In genomic region chr15:102243229-102244190, GRCm38 (mm10) we compare ENCODE assay signal across 8 mouse cellular contexts. TPM values are rescaled to one million over a fixed set of nuclear protein-coding genes. Genes with fewer than 3 reads are reported as not detected.
DNase-seq lines count a peak whose midpoint lies in the region; ATAC-seq and TF ChIP-seq lines count a peak whose summit lies in the region.

No protein-coding gene starts in this region.

- H3K9ac ChIP-seq in forebrain, embryonic 12.5 days, result 0 out of 2 replicates have a peak overlapping the region, but pooled peaks have one; percentile 29
- H3K9ac ChIP-seq in hindbrain, embryonic 15.5 days, result no peak overlapping the region
- H3K9ac ChIP-seq in liver, embryonic 14.5 days (replicated peaks), result no peak overlapping the region
- peak overlapping the region; percentile 60 for H3K9ac ChIP-seq in neural tube, embryonic 13.5 days

- peak; percentile 95 for DNase-seq in 416B (ENCODE audit: low read depth)
- DNase-seq in Muller cell, postnatal 12 days (ENCODE audit: inconsistent ontology term), result peak; percentile 73
- no peak for DNase-seq in liver, embryonic 14.5 days (ENCODE audit: low read depth in 3 of 3, low spot score in 3 of 3)
- no peak for DNase-seq in layer of hippocampus, adult 18-20 months (ENCODE audit: low spot score in 2 of 2)
- no peak for DNase-seq in testis, postnatal 14 days (ENCODE audit: low spot score)

- peaks cover 49% of the 10 kb centered on the region for H3K4me1 ChIP-seq in forebrain, embryonic 12.5 days
- H3K4me1 ChIP-seq in hindbrain, embryonic 15.5 days (replicated peaks), result peaks cover 48% of the 10 kb centered on the region
- peaks cover 0 to 15% of the 10 kb centered on the region in 2 experiments; a peak in 2 of 4 replicates for H3K4me1 ChIP-seq in liver, embryonic 14.5 days (replicated peaks; ENCODE audit: control insufficient read depth in 2 of 2, insufficient read depth in 2 of 2, low read length in 1 of 2)
- peaks cover 56% of the 10 kb centered on the region for H3K4me1 ChIP-seq in neural tube, embryonic 13.5 days (replicated peaks)

- H3K4me2 ChIP-seq in forebrain, embryonic 12.5 days, result peak overlapping the region; percentile 31
- H3K4me2 ChIP-seq in hindbrain, embryonic 15.5 days, result peak overlapping the region; percentile 97
- peak overlapping the region; percentile 40 for H3K4me2 ChIP-seq in liver, embryonic 14.5 days (ENCODE audit: low read depth)
- H3K4me2 ChIP-seq in neural tube, embryonic 13.5 days, result peak overlapping the region; percentile 92

- no peaks in the 10 kb centered on the region for H3K9me3 ChIP-seq in forebrain, embryonic 12.5 days
- no peaks in the 10 kb centered on the region for H3K9me3 ChIP-seq in hindbrain, embryonic 15.5 days
- no peaks in the 10 kb centered on the region for H3K9me3 ChIP-seq in liver, embryonic 14.5 days (ENCODE audit: control insufficient read depth, low read length)
- H3K9me3 ChIP-seq in neural tube, embryonic 13.5 days, result no peaks in the 10 kb centered on the region

- TF ChIP-seq CTCF in liver, embryonic 14.5 days (IDR thresholded peaks at IDR 0.05; ENCODE audit: low read depth), result no peak

- WGBS in forebrain, embryonic 12.5 days, result 8% methylated on average over 22 of the region's 22 CpGs
- 14% methylated on average over 22 of the region's 22 CpGs for WGBS in hindbrain, embryonic 15.5 days
- WGBS in liver, embryonic 14.5 days (ENCODE audit: insufficient replicate concordance), result 13% methylated on average over 22 of the region's 22 CpGs
- WGBS in neural tube, embryonic 13.5 days, result 10% methylated on average over 22 of the region's 22 CpGs

- peaks cover 71% of the 10 kb centered on the region for H3K27me3 ChIP-seq in forebrain, embryonic 12.5 days
- H3K27me3 ChIP-seq in hindbrain, embryonic 15.5 days, result peaks cover 35% of the 10 kb centered on the region
- H3K27me3 ChIP-seq in liver, embryonic 14.5 days (ENCODE audit: control insufficient read depth, insufficient read depth, low read length), result peaks cover 54% of the 10 kb centered on the region
- H3K27me3 ChIP-seq in neural tube, embryonic 13.5 days, result peaks cover 34% of the 10 kb centered on the region

- TF ChIP-seq EP300 in liver, embryonic 14.5 days (IDR thresholded peaks at IDR 0.05; ENCODE audit: low read depth), result no peak

- no peak for ATAC-seq in forebrain, embryonic 12.5 days (ENCODE audit: low FRiP score)
- no peak for ATAC-seq in hindbrain, embryonic 15.5 days (ENCODE audit: low FRiP score, low read depth)
- no peak for ATAC-seq in liver, embryonic 14.5 days (ENCODE audit: insufficient read depth)
- ATAC-seq in neural tube, embryonic 13.5 days (ENCODE audit: low read depth), result no peak

- no peak overlapping the region for H3K27ac ChIP-seq in forebrain, embryonic 12.5 days
- H3K27ac ChIP-seq in hindbrain, embryonic 15.5 days (replicated peaks), result no peak overlapping the region
- no peak overlapping the region for H3K27ac ChIP-seq in liver, embryonic 14.5 days
- peak overlapping the region; percentile 24; the same call in 1 of the 2 replicates for H3K27ac ChIP-seq in neural tube, embryonic 13.5 days (replicated peaks)

- H3K4me3 ChIP-seq in forebrain, embryonic 12.5 days (replicated peaks), result 0 out of 2 replicates have a peak overlapping the region, but pooled peaks have one; percentile 1
- peak overlapping the region; percentile 13 for H3K4me3 ChIP-seq in hindbrain, embryonic 15.5 days
- peak overlapping the region in 1 of 2 experiments; percentile 12; a peak in 1 of 4 replicates for H3K4me3 ChIP-seq in liver, embryonic 14.5 days (ENCODE audit: insufficient read depth in 1 of 2, low read depth in 2 of 2, low read length in 2 of 2)
- peak overlapping the region; percentile 55; the same call in 1 of the 2 replicates for H3K4me3 ChIP-seq in neural tube, embryonic 13.5 days

- H3K36me3 ChIP-seq in forebrain, embryonic 12.5 days (replicated peaks), result no peaks in the 10 kb centered on the region
- H3K36me3 ChIP-seq in hindbrain, embryonic 15.5 days, result no peaks in the 10 kb centered on the region
- H3K36me3 ChIP-seq in liver, embryonic 14.5 days (replicated peaks; ENCODE audit: control insufficient read depth, insufficient read depth, low read depth), result no peaks in the 10 kb centered on the region
- no peaks in the 10 kb centered on the region for H3K36me3 ChIP-seq in neural tube, embryonic 13.5 days

RNA-seq across cellular contexts. Expression of gene Itgb7, which starts 11.8 kb away (rescaled TPM):
- 0.65 and 0.88 TPM in 2 replicates for polyA plus RNA-seq in forebrain, embryonic 12.5 days (2016; fragmentation: Nextera tagmentation; extraction: Ambion mirVana)
- polyA plus RNA-seq in hindbrain, embryonic 15.5 days (2015; fragmentation: Nextera tagmentation; extraction: Ambion mirVana), result 1.1 and 1.2 TPM in 2 replicates
- 1.6 and 2.7 TPM in 2 replicates for polyA plus RNA-seq in liver, embryonic 14.5 days (2012; rRNA removed)
- 5.6 and 5.7 TPM in 2 replicates for polyA plus RNA-seq in liver, embryonic 14.5 days (2014; fragmentation: Nextera tagmentation; extraction: Ambion mirVana)
- 0.30 and 1.7 TPM in 2 replicates for polyA plus RNA-seq in neural tube, embryonic 13.5 days (2015; fragmentation: Nextera tagmentation; extraction: Ambion mirVana)
- 1 to 10 TPM in 1 of 2 experiments, under 1 TPM in 1; 0.76 to 1.9 TPM for total RNA-seq in layer of hippocampus, adult 18-20 months (2021)

RNA-seq across cellular contexts. Expression of gene Rarg, which starts 13.8 kb away (rescaled TPM):
- 13.1 and 16.7 TPM in 2 replicates for polyA plus RNA-seq in forebrain, embryonic 12.5 days (2016; fragmentation: Nextera tagmentation; extraction: Ambion mirVana)
- 5.8 and 6.3 TPM in 2 replicates for polyA plus RNA-seq in hindbrain, embryonic 15.5 days (2015; fragmentation: Nextera tagmentation; extraction: Ambion mirVana)
- 2.3 and 2.5 TPM in 2 replicates for polyA plus RNA-seq in liver, embryonic 14.5 days (2012; rRNA removed)
- 1.9 and 2.1 TPM in 2 replicates for polyA plus RNA-seq in liver, embryonic 14.5 days (2014; fragmentation: Nextera tagmentation; extraction: Ambion mirVana)
- polyA plus RNA-seq in neural tube, embryonic 13.5 days (2015; fragmentation: Nextera tagmentation; extraction: Ambion mirVana), result 8.5 and 12.5 TPM in 2 replicates
- total RNA-seq in layer of hippocampus, adult 18-20 months (2021), result 10 to 100 TPM; 11.3 to 13.7 TPM

RNA-seq across cellular contexts. Expression of gene Gm9918, which starts 26.9 kb away (rescaled TPM):
- polyA plus RNA-seq in forebrain, embryonic 12.5 days (2016; fragmentation: Nextera tagmentation; extraction: Ambion mirVana), result 0.09 and 0.17 TPM in 2 replicates
- polyA plus RNA-seq in hindbrain, embryonic 15.5 days (2015; fragmentation: Nextera tagmentation; extraction: Ambion mirVana), result 0.06 and 0.07 TPM in 2 replicates
- polyA plus RNA-seq in liver, embryonic 14.5 days (2012; rRNA removed), result 0.04 TPM in 1 of 2 replicates, not detected in the other
- polyA plus RNA-seq in liver, embryonic 14.5 days (2014; fragmentation: Nextera tagmentation; extraction: Ambion mirVana), result 0.04 TPM in 1 of 2 replicates, not detected in the other
- 0.14 TPM in 1 of 2 replicates, not detected in the other for polyA plus RNA-seq in neural tube, embryonic 13.5 days (2015; fragmentation: Nextera tagmentation; extraction: Ambion mirVana)
- not detected for total RNA-seq in layer of hippocampus, adult 18-20 months (2021)

RNA-seq across cellular contexts. Expression of gene Mfsd5, which starts 35.7 kb away (rescaled TPM):
- polyA plus RNA-seq in forebrain, embryonic 12.5 days (2016; fragmentation: Nextera tagmentation; extraction: Ambion mirVana), result 48.9 and 50.5 TPM in 2 replicates
- polyA plus RNA-seq in hindbrain, embryonic 15.5 days (2015; fragmentation: Nextera tagmentation; extraction: Ambion mirVana), result 59.7 and 63.5 TPM in 2 replicates
- polyA plus RNA-seq in liver, embryonic 14.5 days (2012; rRNA removed), result 13.4 and 15.4 TPM in 2 replicates
- 21.2 and 23.5 TPM in 2 replicates for polyA plus RNA-seq in liver, embryonic 14.5 days (2014; fragmentation: Nextera tagmentation; extraction: Ambion mirVana)
- polyA plus RNA-seq in neural tube, embryonic 13.5 days (2015; fragmentation: Nextera tagmentation; extraction: Ambion mirVana), result 52.0 and 54.0 TPM in 2 replicates
- total RNA-seq in layer of hippocampus, adult 18-20 months (2021), result 10 to 100 TPM; 34.6 to 38.9 TPM

RNA-seq across cellular contexts. Expression of gene Csad, which starts 39.0 kb away (rescaled TPM):
- 46.2 and 51.8 TPM in 2 replicates for polyA plus RNA-seq in forebrain, embryonic 12.5 days (2016; fragmentation: Nextera tagmentation; extraction: Ambion mirVana)
- 39.2 and 40.1 TPM in 2 replicates for polyA plus RNA-seq in hindbrain, embryonic 15.5 days (2015; fragmentation: Nextera tagmentation; extraction: Ambion mirVana)
- polyA plus RNA-seq in liver, embryonic 14.5 days (2012; rRNA removed), result 14.9 and 17.9 TPM in 2 replicates
- polyA plus RNA-seq in liver, embryonic 14.5 days (2014; fragmentation: Nextera tagmentation; extraction: Ambion mirVana), result 22.6 and 24.0 TPM in 2 replicates
- 35.9 and 38.8 TPM in 2 replicates for polyA plus RNA-seq in neural tube, embryonic 13.5 days (2015; fragmentation: Nextera tagmentation; extraction: Ambion mirVana)
- total RNA-seq in layer of hippocampus, adult 18-20 months (2021), result 10 to 100 TPM; 33.3 to 37.4 TPM

Comparison
In these comparisons a context has a peak if more than half of its experiments do, and no peak if none do; other contexts are left out.
1. DNase-seq: peak in 416B (single experiment) and Muller cell, postnatal 12 days (single experiment); none in liver, embryonic 14.5 days (0 of 3), layer of hippocampus, adult 18-20 months (0 of 2) and testis, postnatal 14 days (single experiment).
2. H3K4me2 ChIP-seq: peak in every context shown above with its lines; median percentile 97 in hindbrain, embryonic 15.5 days; 92 in neural tube, embryonic 13.5 days; 40 in liver, embryonic 14.5 days; 31 in forebrain, embryonic 12.5 days.
3. H3K9ac ChIP-seq: peak in forebrain, embryonic 12.5 days (single experiment) and neural tube, embryonic 13.5 days (single experiment); none in hindbrain, embryonic 15.5 days (single experiment) and liver, embryonic 14.5 days (single experiment).